Mouse (Mus musculus) kidney, adult 2 months (tissue): ENCODE measurements at regions not wholly inside any gene's neighbourhood (a gene's known extent, or its start where the extent isn't known, plus 50 kb on each side); places are given as distances from the start of the nearest gene placed in this dataset.

Experiments used
- CTCF ChIP-seq: fragments of 200-500 bp; conservative IDR thresholded peaks from 2 replicates; pipeline ENCODE4 v1.5.1; 2011; ENCODE audit warnings: low read depth, mild to moderate bottlenecking, control low read depth, low read length, moderate library complexity, mixed read lengths; ENCODE audit not compliant: insufficient read depth, insufficient read length
- POLR2A ChIP-seq: fragments of 200-500 bp; IDR thresholded peaks from one replicate; pipeline ENCODE4 v1.6.1; 2011; ENCODE audit warnings: low read depth, low read length, control low read depth

DNA sequence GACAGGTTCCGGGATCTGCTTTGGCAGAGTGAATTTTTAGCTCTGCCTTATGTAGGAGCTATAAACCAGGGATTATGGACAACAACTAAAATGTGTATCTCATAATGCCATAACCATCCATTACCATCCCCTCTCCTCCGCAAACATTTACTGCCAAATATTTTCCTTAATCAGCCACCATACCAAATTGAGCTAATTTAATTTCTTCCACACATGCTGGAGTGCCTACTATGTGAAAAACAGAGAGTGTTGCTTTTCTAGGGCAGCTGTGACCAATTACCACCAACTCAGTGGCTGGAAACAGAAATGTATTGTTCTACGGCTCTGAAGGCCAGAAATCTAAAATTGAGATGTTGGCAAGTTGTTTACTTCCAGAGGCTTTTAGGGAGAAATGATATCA is 506.0 kb upstream of the Fam92a start:
- TF ChIP-seq POLR2A (no peak), CTCF (no peak)
